Mouse (Mus musculus) liver, embryonic 16.5 days (tissue): ENCODE measurements at regions not wholly inside any gene's neighbourhood (a gene's known extent, or its start where the extent isn't known, plus 50 kb on each side); places are given as distances from the start of the nearest gene placed in this dataset.

Experiments
- ATAC-seq: fragments of 200-750 bp; cut with Nextera tagmentation; 2 replicates; pipeline ENCODE4 v1.8.0; 2017; ENCODE audit warnings: low read depth, mild to moderate bottlenecking, moderate number of reproducible peaks, moderate library complexity
- H3K27ac ChIP-seq: fragments of 300-500 bp; sonication (generic); 2 replicates; pipeline ENCODE4 v1.5.1; 2014; ENCODE audit warnings: mild to moderate bottlenecking, low read length
- H3K27me3 ChIP-seq: fragments of 300-500 bp; sonication (generic); 2 replicates; pipeline ENCODE4 v1.6.1; 2014; ENCODE audit warnings: low read depth, low read length, mixed read lengths; ENCODE audit not compliant: control insufficient read depth, insufficient read depth
- H3K36me3 ChIP-seq: fragments of 300-500 bp; sonication (generic); 2 replicates; pipeline ENCODE4 v1.6.1; 2014; ENCODE audit warnings: mild to moderate bottlenecking; ENCODE audit not compliant: control insufficient read depth, insufficient read depth
- H3K4me1 ChIP-seq: fragments of 300-500 bp; sonication (generic); 2 replicates; pipeline ENCODE4 v1.6.1; 2014; ENCODE audit warnings: low read depth, low read length, mixed read lengths; ENCODE audit not compliant: control insufficient read depth
- H3K4me2 ChIP-seq: fragments of 300-500 bp; sonication (generic); 2 replicates; pipeline ENCODE4 v1.6.1; 2014; ENCODE audit warnings: low read depth, low read length, mixed read lengths
- H3K4me3 ChIP-seq: fragments of 300-500 bp; sonication (generic); 2 replicates; pipeline ENCODE4 v1.5.1; 2014; ENCODE audit warnings: low read depth, mild to moderate bottlenecking, low read length
- H3K9ac ChIP-seq: fragments of 300-500 bp; sonication (generic); 2 replicates; pipeline ENCODE4 v1.6.1; 2014; ENCODE audit warnings: low read depth, low read length
- H3K9me3 ChIP-seq: fragments of 300-500 bp; sonication (generic); replicated peaks from 2 replicates; pipeline ENCODE4 v1.6.1; 2016; ENCODE audit warnings: low read length; ENCODE audit not compliant: control insufficient read depth
- WGBS: fragments of 180-500 bp; shearing (Covaris S2); extraction: QIAGEN DNeasy Blood & Tissue Kit; methylation state at CpG from one replicate; pipeline ENCODE4 v1.1.7; 2014; ENCODE audit not compliant: insufficient replicate concordance; 5-methylcytosine and 5-hydroxymethylcytosine counted together

DNA sequence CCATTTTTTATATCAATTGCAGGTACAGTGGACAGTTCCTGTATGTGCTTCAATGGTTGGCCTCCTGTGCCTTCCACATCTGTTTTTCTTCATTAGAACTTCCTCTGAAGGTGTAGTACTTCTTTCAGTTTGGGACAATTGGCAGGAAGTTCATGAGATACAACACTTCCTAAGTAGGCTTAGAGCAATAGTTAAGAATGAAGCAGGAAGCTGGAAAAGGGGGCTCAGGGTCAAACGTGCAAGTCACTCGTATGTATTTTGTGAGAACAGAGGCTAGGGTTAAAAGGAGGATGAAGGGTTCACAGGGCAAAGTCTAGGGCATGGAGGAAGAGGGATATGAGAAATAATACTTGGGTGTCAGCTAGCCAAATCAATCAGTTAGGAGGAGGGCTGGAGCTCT lies 55.7 kb upstream of the Ptprm start:
- ATAC-seq, result peak; percentile 13; the same call in 1 of the 2 replicates
- Histone ChIP-seq H3K27ac (no peak overlapping the region), H3K4me1 (no peaks in the 10 kb centered on the region), H3K27me3 (no peaks in the 10 kb centered on the region), H3K4me2 (no peak overlapping the region), H3K4me3 (no peak overlapping the region), H3K9ac (no peak overlapping the region), H3K36me3 (no peaks in the 10 kb centered on the region), H3K9me3 (no peaks in the 10 kb centered on the region)
- WGBS, result 31% methylated on average over 2 of the region's 2 CpGs

GRCm38 (mm10) chr17:67405934-67406333 lies 51.7 kb upstream of the Ptprm start:
- WGBS, result 67% methylated on average over 2 of the region's 2 CpGs
- H3K27me3 ChIP-seq, result no peaks in the 10 kb centered on the region
- no peak overlapping the region for H3K4me2 ChIP-seq
- H3K9ac ChIP-seq, result no peak overlapping the region
- H3K36me3 ChIP-seq, result no peaks in the 10 kb centered on the region
- no peaks in the 10 kb centered on the region for H3K4me1 ChIP-seq
- H3K27ac ChIP-seq, result no peak overlapping the region
- H3K9me3 ChIP-seq, result no peaks in the 10 kb centered on the region
- H3K4me3 ChIP-seq, result no peak overlapping the region
- no peak for ATAC-seq
